Mouse (Mus musculus): ENCODE measurements around the gene Retn. TPM values are rescaled to one million over a fixed set of nuclear protein-coding genes. Genes with fewer than 3 reads are reported as not detected.
A peak's percentile ranks its signal among the peaks of the same experiment; 100 is the strongest.

Gene Retn
- polyA plus RNA-seq, 1 experiment from 2014 or later = 1.3 TPM

GRCm38 (mm10) chr8:3671980-3672491 lies 16.5 kb downstream of the Retn start, which contains the start of gene Fcor:
TSS of gene Fcor (minus strand) at chr8:3672362.
- Histone ChIP-seq H3K4me2 (ENCODE audit: low read depth, low read length) (peak within 1 kb of the TSS; percentile 60), H3K27ac (replicated peaks; ENCODE audit: low read depth, low read length) (peak within 1 kb of the TSS; percentile 24), H3K4me3 (ENCODE audit: low read depth, low read length) (peak within 1 kb of the TSS; percentile 53), H3K4me1 (ENCODE audit: control insufficient read depth, insufficient read depth, low read length) (no peaks in the 10 kb centered on the region; the same call in 1 of the 2 replicates), H3K36me3 (ENCODE audit: control insufficient read depth, insufficient read depth, low read length) (no peaks in the 10 kb centered on the region), H3K9me3 (ENCODE audit: control insufficient read depth, low read length) (no peaks in the 10 kb centered on the region), H3K9ac (ENCODE audit: low read depth, low read length) (peak within 1 kb of the TSS; percentile 67), H3K27me3 (replicated peaks; ENCODE audit: control insufficient read depth, insufficient read depth, low read length) (no peaks in the 10 kb centered on the region)
- under 1% methylated on average over 23 of the region's 23 CpGs for WGBS
- ATAC-seq (ENCODE audit: low read depth) = peak; percentile 90
- DNase-seq (ENCODE audit: low spot score) = peak; percentile 89

- 56% methylated on average over 3 of the region's 3 CpGs for WGBS
Measured at GRCm38 (mm10) chr8:3674671-3675070, 19.1 kb downstream of the Retn start.

DNA sequence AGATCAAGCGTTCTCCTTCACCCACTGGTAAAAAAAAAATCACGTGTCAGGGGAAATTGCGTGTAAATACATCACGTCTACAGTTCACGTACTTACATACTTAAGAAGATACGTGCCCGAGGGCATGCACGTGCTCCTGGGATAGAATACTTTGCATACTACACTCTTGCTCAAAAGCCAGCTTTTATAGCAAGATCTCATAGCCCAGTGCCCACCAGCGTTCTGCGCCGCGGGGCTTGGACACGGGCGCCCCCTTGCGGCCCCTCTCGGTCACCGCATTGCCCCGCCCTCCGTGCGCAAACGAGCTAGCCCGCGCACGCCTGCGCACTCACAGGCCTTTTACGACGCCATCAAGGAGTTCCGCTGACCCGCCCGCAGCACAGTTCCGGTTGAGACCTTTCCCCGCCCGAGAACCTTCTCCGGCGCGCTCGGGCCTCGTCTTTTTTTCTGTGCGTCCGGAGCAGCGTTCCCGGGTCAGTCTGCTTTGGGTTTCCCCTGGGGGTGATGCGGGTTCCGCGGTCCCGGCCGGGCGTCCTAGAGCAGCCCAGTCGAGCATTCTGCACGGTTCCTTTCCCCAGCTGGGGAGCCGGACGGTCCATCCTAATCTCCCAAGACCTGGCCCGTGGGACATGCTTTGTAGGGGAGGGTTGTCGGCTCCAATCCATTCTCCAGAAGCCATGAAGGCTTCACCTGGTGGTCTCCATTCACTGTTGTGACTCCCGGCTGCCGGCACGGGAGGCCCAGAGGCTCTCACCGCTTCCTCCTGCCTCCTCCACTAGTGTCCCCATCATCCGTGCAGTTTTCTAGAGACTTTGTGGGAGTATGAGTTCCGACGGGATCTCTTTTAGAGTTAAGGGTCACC lies 20.8 kb downstream of the Retn start, which contains the start of gene Trappc5:
Gene Trappc5, plus strand, starts transcription at position 169 of the 862 bp plus-strand sequence.
- Histone ChIP-seq H3K27ac (replicated peaks; ENCODE audit: low read depth, low read length) (peak within 1 kb of the TSS; percentile 87), H3K4me2 (ENCODE audit: low read depth, low read length) (peak within 1 kb of the TSS; percentile 84), H3K4me1 (ENCODE audit: control insufficient read depth, insufficient read depth, low read length) (peaks cover 11% of the 10 kb centered on the region; the same call in 1 of the 2 replicates), H3K4me3 (ENCODE audit: low read depth, low read length) (peak within 1 kb of the TSS; percentile 98), H3K9me3 (ENCODE audit: control insufficient read depth, low read length) (no peaks in the 10 kb centered on the region), H3K27me3 (replicated peaks; ENCODE audit: control insufficient read depth, insufficient read depth, low read length) (no peaks in the 10 kb centered on the region), H3K9ac (ENCODE audit: low read depth, low read length) (peak within 1 kb of the TSS; percentile 94), H3K36me3 (ENCODE audit: control insufficient read depth, insufficient read depth, low read length) (peaks cover 26% of the 10 kb centered on the region)
- DNase-seq (ENCODE audit: low spot score) (peak; percentile 97), ATAC-seq (ENCODE audit: low read depth) (peak; percentile 90)
- WGBS = under 1% methylated on average over 59 of the region's 61 CpGs

More at GRCm38 (mm10) chr8:3674671-3675070, 19.1 kb downstream of the Retn start:
- H3K27ac ChIP-seq (replicated peaks; ENCODE audit: low read depth, low read length) = no peak overlapping the region
- H3K27me3 ChIP-seq (replicated peaks; ENCODE audit: control insufficient read depth, insufficient read depth, low read length) = no peaks in the 10 kb centered on the region
- H3K9me3 ChIP-seq (ENCODE audit: control insufficient read depth, low read length) = no peaks in the 10 kb centered on the region
- ATAC-seq (ENCODE audit: low read depth) = no peak
- no peak overlapping the region for H3K4me2 ChIP-seq (ENCODE audit: low read depth, low read length)
- DNase-seq (ENCODE audit: low spot score) = no peak
- H3K36me3 ChIP-seq (ENCODE audit: control insufficient read depth, insufficient read depth, low read length) = peaks cover 10% of the 10 kb centered on the region
- H3K9ac ChIP-seq (ENCODE audit: low read depth, low read length) = no peak overlapping the region
- H3K4me3 ChIP-seq (ENCODE audit: low read depth, low read length) = no peak overlapping the region
- H3K4me1 ChIP-seq (ENCODE audit: control insufficient read depth, insufficient read depth, low read length) = peaks cover 11% of the 10 kb centered on the region; the same call in 1 of the 2 replicates

DNA sequence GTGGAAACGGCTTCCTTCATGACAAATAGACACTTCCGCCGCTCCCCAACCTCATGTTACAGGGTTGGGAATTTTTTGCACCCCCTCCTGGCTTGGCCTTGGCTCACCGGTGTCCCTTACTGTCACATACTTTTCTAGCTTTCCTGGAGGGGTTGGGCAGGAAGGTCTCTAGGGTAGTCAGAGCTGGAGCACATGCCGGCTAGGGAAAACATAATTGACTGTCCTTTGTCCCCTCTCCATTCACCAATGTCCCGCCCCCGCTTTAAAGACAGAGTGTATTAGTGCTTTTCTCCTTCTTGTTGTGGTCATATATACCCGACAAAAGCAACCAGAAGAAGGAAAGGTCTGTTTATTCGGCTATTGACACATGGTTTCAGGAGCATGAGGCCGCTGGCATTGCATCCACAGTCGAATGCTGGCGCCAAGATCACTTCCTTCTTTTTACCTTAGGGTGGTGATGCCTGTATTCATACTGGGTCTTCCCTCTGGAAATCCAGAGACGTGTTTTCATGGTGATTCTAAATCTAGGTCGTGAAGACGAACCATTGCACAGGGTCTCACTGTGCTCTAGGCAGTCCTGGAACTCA lies 21.5 kb downstream of the Retn start:
- ATAC-seq (ENCODE audit: low read depth) (no peak), DNase-seq (ENCODE audit: low spot score) (no peak)
- 3% methylated on average over 15 of the region's 15 CpGs for WGBS
- peaks cover 31% of the 10 kb centered on the region for H3K36me3 ChIP-seq (ENCODE audit: control insufficient read depth, insufficient read depth, low read length)
- H3K27me3 ChIP-seq (replicated peaks; ENCODE audit: control insufficient read depth, insufficient read depth, low read length) = no peaks in the 10 kb centered on the region
- peak overlapping the region; percentile 94 for H3K9ac ChIP-seq (ENCODE audit: low read depth, low read length)
- H3K4me3 ChIP-seq (ENCODE audit: low read depth, low read length) = peak overlapping the region; percentile 98
- peak overlapping the region; percentile 87 for H3K27ac ChIP-seq (replicated peaks; ENCODE audit: low read depth, low read length)
- peak overlapping the region; percentile 84 for H3K4me2 ChIP-seq (ENCODE audit: low read depth, low read length)
- H3K9me3 ChIP-seq (ENCODE audit: control insufficient read depth, low read length) = no peaks in the 10 kb centered on the region
- peaks cover 11% of the 10 kb centered on the region; the same call in 1 of the 2 replicates for H3K4me1 ChIP-seq (ENCODE audit: control insufficient read depth, insufficient read depth, low read length)

GRCm38 (mm10) chr8:3678831-3679230 lies 23.3 kb downstream of the Retn start:
- Histone ChIP-seq H3K36me3 (ENCODE audit: control insufficient read depth, insufficient read depth, low read length) (peaks cover 32% of the 10 kb centered on the region), H3K9ac (ENCODE audit: low read depth, low read length) (no peak overlapping the region), H3K4me2 (ENCODE audit: low read depth, low read length) (no peak overlapping the region), H3K4me1 (ENCODE audit: control insufficient read depth, insufficient read depth, low read length) (peaks cover 11% of the 10 kb centered on the region; the same call in 1 of the 2 replicates), H3K9me3 (ENCODE audit: control insufficient read depth, low read length) (no peaks in the 10 kb centered on the region), H3K4me3 (ENCODE audit: low read depth, low read length) (no peak overlapping the region), H3K27ac (replicated peaks; ENCODE audit: low read depth, low read length) (no peak overlapping the region), H3K27me3 (replicated peaks; ENCODE audit: control insufficient read depth, insufficient read depth, low read length) (no peaks in the 10 kb centered on the region)
- DNase-seq (ENCODE audit: low spot score) = no peak
- ATAC-seq (ENCODE audit: low read depth) = no peak
- 93% methylated on average over 23 of the region's 23 CpGs for WGBS

DNA sequence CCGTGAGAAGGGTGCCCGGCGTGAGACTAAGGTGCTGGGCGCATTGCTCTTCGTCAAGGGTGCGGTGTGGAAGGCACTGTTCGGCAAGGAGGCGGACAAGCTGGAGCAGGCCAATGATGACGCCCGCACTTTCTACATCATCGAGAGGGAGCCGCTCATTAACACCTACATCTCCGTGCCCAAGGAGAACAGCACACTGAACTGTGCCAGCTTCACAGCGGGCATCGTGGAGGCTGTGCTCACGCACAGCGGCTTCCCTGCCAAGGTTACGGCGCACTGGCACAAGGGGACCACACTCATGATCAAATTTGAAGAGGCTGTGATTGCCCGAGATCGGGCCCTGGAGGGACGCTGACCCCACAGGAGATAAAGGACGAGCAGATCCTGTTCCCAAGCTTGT lies 23.7 kb downstream of the Retn start:
- Histone ChIP-seq H3K27ac (replicated peaks; ENCODE audit: low read depth, low read length) (no peak overlapping the region), H3K36me3 (ENCODE audit: control insufficient read depth, insufficient read depth, low read length) (peaks cover 32% of the 10 kb centered on the region), H3K27me3 (replicated peaks; ENCODE audit: control insufficient read depth, insufficient read depth, low read length) (no peaks in the 10 kb centered on the region), H3K9ac (ENCODE audit: low read depth, low read length) (no peak overlapping the region), H3K4me1 (ENCODE audit: control insufficient read depth, insufficient read depth, low read length) (peaks cover 11% of the 10 kb centered on the region; the same call in 1 of the 2 replicates), H3K9me3 (ENCODE audit: control insufficient read depth, low read length) (no peaks in the 10 kb centered on the region), H3K4me2 (ENCODE audit: low read depth, low read length) (no peak overlapping the region), H3K4me3 (ENCODE audit: low read depth, low read length) (no peak overlapping the region)
- ATAC-seq (ENCODE audit: low read depth) (no peak), DNase-seq (ENCODE audit: low spot score) (no peak)
- 94% methylated on average over 23 of the region's 23 CpGs for WGBS

GRCm38 (mm10) chr8:3679656-3680055 lies 24.1 kb downstream of the Retn start:
- H3K4me2 ChIP-seq (ENCODE audit: low read depth, low read length) = no peak overlapping the region
- no peaks in the 10 kb centered on the region for H3K9me3 ChIP-seq (ENCODE audit: control insufficient read depth, low read length)
- H3K4me3 ChIP-seq (ENCODE audit: low read depth, low read length) = no peak overlapping the region
- ATAC-seq (ENCODE audit: low read depth) (no peak), DNase-seq (ENCODE audit: low spot score) (no peak)
- peaks cover 11% of the 10 kb centered on the region; the same call in 1 of the 2 replicates for H3K4me1 ChIP-seq (ENCODE audit: control insufficient read depth, insufficient read depth, low read length)
- WGBS = 88% methylated on average over 5 of the region's 5 CpGs
- no peak overlapping the region for H3K9ac ChIP-seq (ENCODE audit: low read depth, low read length)
- H3K27me3 ChIP-seq (replicated peaks; ENCODE audit: control insufficient read depth, insufficient read depth, low read length) = no peaks in the 10 kb centered on the region
- no peak overlapping the region for H3K27ac ChIP-seq (replicated peaks; ENCODE audit: low read depth, low read length)
- peaks cover 32% of the 10 kb centered on the region for H3K36me3 ChIP-seq (ENCODE audit: control insufficient read depth, insufficient read depth, low read length)

GRCm38 (mm10) chr8:3682435-3682834 lies 26.9 kb downstream of the Retn start:
- no peak for DNase-seq (ENCODE audit: low spot score)
- H3K27ac ChIP-seq (replicated peaks; ENCODE audit: low read depth, low read length) = no peak overlapping the region

More at GRCm38 (mm10) chr8:3682435-3682834, 26.9 kb downstream of the Retn start:
- Histone ChIP-seq H3K4me2 (ENCODE audit: low read depth, low read length) (no peak overlapping the region), H3K4me3 (ENCODE audit: low read depth, low read length) (no peak overlapping the region), H3K9me3 (ENCODE audit: control insufficient read depth, low read length) (no peaks in the 10 kb centered on the region), H3K27me3 (replicated peaks; ENCODE audit: control insufficient read depth, insufficient read depth, low read length) (no peaks in the 10 kb centered on the region), H3K9ac (ENCODE audit: low read depth, low read length) (no peak overlapping the region), H3K4me1 (ENCODE audit: control insufficient read depth, insufficient read depth, low read length) (peaks cover 8% of the 10 kb centered on the region; the same call in 1 of the 2 replicates), H3K36me3 (ENCODE audit: control insufficient read depth, insufficient read depth, low read length) (peaks cover 32% of the 10 kb centered on the region)
- WGBS = 93% methylated on average over 5 of the region's 5 CpGs
- ATAC-seq (ENCODE audit: low read depth) = no peak

Data from embryonic facial prominence, embryonic 14.5 days (tissue).